Mouse (Mus musculus) embryonic facial prominence, embryonic 15.5 days (tissue): ENCODE results near the gene Srsf4. TPM values are rescaled to one million over a fixed set of nuclear protein-coding genes. Genes with fewer than 3 reads are reported as not detected.

Source experiments
- ATAC-seq: fragments of 200-750 bp; cut with Nextera tagmentation; 2 replicates; pipeline ENCODE4 v1.8.0; 2017; ENCODE audit warnings: low read depth, moderate TSS enrichment; ENCODE audit not compliant: insufficient number of reproducible peaks, low FRiP score, low TSS enrichment
- H3K27ac ChIP-seq: fragments of 300-500 bp; sonication (generic); replicated peaks from 2 replicates; pipeline ENCODE4 v1.5.1; 2015; ENCODE audit warnings: mild to moderate bottlenecking, inconsistent platforms
- H3K27me3 ChIP-seq: fragments of 300-500 bp; sonication (generic); 2 replicates; pipeline ENCODE4 v1.6.1; 2015; ENCODE audit warnings: inconsistent platforms
- H3K36me3 ChIP-seq: fragments of 300-500 bp; sonication (generic); 2 replicates; pipeline ENCODE4 v1.6.1; 2015; ENCODE audit warnings: mild to moderate bottlenecking, inconsistent platforms
- H3K4me1 ChIP-seq: fragments of 300-500 bp; sonication (generic); 2 replicates; pipeline ENCODE4 v1.6.1; 2015; ENCODE audit warnings: inconsistent platforms
- H3K4me2 ChIP-seq: fragments of 300-500 bp; sonication (generic); replicated peaks from 2 replicates; pipeline ENCODE4 v1.6.1; 2015; ENCODE audit warnings: mild to moderate bottlenecking, inconsistent platforms
- H3K4me3 ChIP-seq: fragments of 300-500 bp; sonication (generic); replicated peaks from 2 replicates; pipeline ENCODE4 v1.5.1; 2015; ENCODE audit warnings: mild to moderate bottlenecking, inconsistent platforms
- H3K9ac ChIP-seq: fragments of 300-500 bp; sonication (generic); 2 replicates; pipeline ENCODE4 v1.6.1; 2015; ENCODE audit warnings: inconsistent platforms
- H3K9me3 ChIP-seq: fragments of 300-500 bp; sonication (generic); replicated peaks from 2 replicates; pipeline ENCODE4 v1.6.1; 2016; ENCODE audit warnings: inconsistent platforms
- WGBS: fragments of 180-500 bp; shearing (Covaris S2); methylation state at CpG from one replicate; pipeline ENCODE4 v1.1.7; 2015; 5-methylcytosine and 5-hydroxymethylcytosine counted together
- polyA plus RNA-seq: library from polyadenylated mRNA; unstranded; fragments of >200 nt; fragmentation: Nextera tagmentation; extraction: Ambion mirVana; gene quantifications from 2 replicates; pipeline ENCODE4 v1.2.1, GENCODE M21; 2015

Srsf4 gene
- polyA plus RNA-seq, 1 experiment from 2014 or later, result 101 TPM

GRCm38 (mm10) chr4:131924096-131924810 is 50.8 kb downstream of the Srsf4 start:
- H3K9ac ChIP-seq, result no peak overlapping the region
- H3K4me2 ChIP-seq, result 0 out of 2 replicates have a peak overlapping the region, but pooled peaks have one; percentile 5
- no peak for ATAC-seq
- peaks cover 20% of the 10 kb centered on the region for H3K27me3 ChIP-seq
- H3K27ac ChIP-seq, result peak overlapping the region; percentile 31
- WGBS, result 47% methylated on average over 6 of the region's 6 CpGs
- no peak overlapping the region for H3K4me3 ChIP-seq
- peaks cover 62% of the 10 kb centered on the region for H3K4me1 ChIP-seq
- no peaks in the 10 kb centered on the region for H3K9me3 ChIP-seq
- peaks cover 18% of the 10 kb centered on the region for H3K36me3 ChIP-seq

- Histone ChIP-seq H3K4me1 (peaks cover 19% of the 10 kb centered on the region), H3K9ac (no peak overlapping the region), H3K27me3 (no peaks in the 10 kb centered on the region), H3K36me3 (peaks cover 38% of the 10 kb centered on the region), H3K9me3 (no peaks in the 10 kb centered on the region), H3K4me2 (no peak overlapping the region), H3K27ac (no peak overlapping the region), H3K4me3 (no peak overlapping the region)
- no peak for ATAC-seq
- WGBS, result 77% methylated on average over 6 of the region's 6 CpGs
Measured at GRCm38 (mm10) chr4:131929146-131929545, 55.7 kb downstream of the Srsf4 start.

- no peak overlapping the region for H3K9ac ChIP-seq
- H3K9me3 ChIP-seq, result no peaks in the 10 kb centered on the region
- peaks cover 15% of the 10 kb centered on the region for H3K36me3 ChIP-seq
- no peak overlapping the region for H3K4me3 ChIP-seq
- no peaks in the 10 kb centered on the region for H3K27me3 ChIP-seq
- H3K27ac ChIP-seq, result no peak overlapping the region
- H3K4me2 ChIP-seq, result no peak overlapping the region
- H3K4me1 ChIP-seq, result peaks cover 17% of the 10 kb centered on the region
- no peak for ATAC-seq
- 88% methylated on average over 2 of the region's 2 CpGs for WGBS
Measured at GRCm38 (mm10) chr4:131939459-131939858, 66.0 kb downstream of the Srsf4 start.

- Histone ChIP-seq H3K9ac (no peak overlapping the region), H3K4me3 (no peak overlapping the region), H3K4me1 (peaks cover 13% of the 10 kb centered on the region), H3K27ac (no peak overlapping the region), H3K9me3 (no peaks in the 10 kb centered on the region), H3K27me3 (no peaks in the 10 kb centered on the region), H3K4me2 (no peak overlapping the region), H3K36me3 (peaks cover 9% of the 10 kb centered on the region; the same call in 1 of the 2 replicates)
- no peak for ATAC-seq
- WGBS, result 92% methylated on average over 4 of the region's 4 CpGs
Measured at GRCm38 (mm10) chr4:131940846-131941245, 67.4 kb downstream of the Srsf4 start.

- H3K9ac ChIP-seq, result no peak overlapping the region
- no peaks in the 10 kb centered on the region for H3K27me3 ChIP-seq
- peaks cover 9% of the 10 kb centered on the region; the same call in 1 of the 2 replicates for H3K36me3 ChIP-seq
- no peak overlapping the region for H3K27ac ChIP-seq
- no peaks in the 10 kb centered on the region for H3K9me3 ChIP-seq
- no peaks in the 10 kb centered on the region for H3K4me1 ChIP-seq
- H3K4me3 ChIP-seq, result no peak overlapping the region
- WGBS, result 86% methylated on average over 11 of the region's 11 CpGs
- no peak for ATAC-seq
- H3K4me2 ChIP-seq, result no peak overlapping the region
Measured at GRCm38 (mm10) chr4:131947848-131948247, 74.4 kb downstream of the Srsf4 start.

- Histone ChIP-seq H3K36me3 (0 out of 2 replicates have a peak, but pooled peaks cover 3% of the 10 kb centered on the region), H3K27ac (no peak overlapping the region), H3K9ac (no peak overlapping the region), H3K4me3 (no peak overlapping the region), H3K27me3 (no peaks in the 10 kb centered on the region), H3K9me3 (no peaks in the 10 kb centered on the region), H3K4me2 (no peak overlapping the region), H3K4me1 (no peaks in the 10 kb centered on the region)
- no peak for ATAC-seq
- 59% methylated on average over 5 of the region's 5 CpGs for WGBS
Measured at GRCm38 (mm10) chr4:131949903-131950302, 76.5 kb downstream of the Srsf4 start.

GRCm38 (mm10) chr4:131950657-131951056 is 77.2 kb downstream of the Srsf4 start:
- Histone ChIP-seq H3K9me3 (no peaks in the 10 kb centered on the region), H3K36me3 (0 out of 2 replicates have a peak, but pooled peaks cover 5% of the 10 kb centered on the region), H3K27ac (no peak overlapping the region), H3K4me2 (no peak overlapping the region), H3K9ac (no peak overlapping the region), H3K4me1 (no peaks in the 10 kb centered on the region), H3K4me3 (no peak overlapping the region), H3K27me3 (no peaks in the 10 kb centered on the region)
- 83% methylated on average over 8 of the region's 8 CpGs for WGBS
- ATAC-seq, result no peak

Other genes starting within 250 kb of the Srsf4 start
- gene Ptpru, start 35.3 kb upstream of the Srsf4 start, polyA plus RNA-seq, result 26.7 and 27.4 TPM in 2 replicates
- gene Mecr, start 30.1 kb upstream of the Srsf4 start, polyA plus RNA-seq, result 41.9 and 49.7 TPM in 2 replicates
- 6.0 and 6.7 TPM in 2 replicates for gene Tmem200b, start 48.2 kb downstream of the Srsf4 start, polyA plus RNA-seq
- gene Gm10300, start 201.1 kb downstream of the Srsf4 start, polyA plus RNA-seq, result 0.09 and 0.13 TPM in 2 replicates
- gene Epb41, start 201.7 kb downstream of the Srsf4 start, polyA plus RNA-seq, result 58.0 and 58.2 TPM in 2 replicates